Mouse (Mus musculus) left cerebral cortex, postnatal 14 days (tissue): ENCODE measurements around the gene Frmd5. TPM values are rescaled to one million over a fixed set of nuclear protein-coding genes. Genes with fewer than 3 reads are reported as not detected.

Experiments used
- DNase-seq, 2 experiments: peaks; one replicate each; pipeline ENCODE4 v3.0.0; 2021 to 2022; ENCODE audit warnings: low spot score in 2 of 2, mixed read lengths in 1 of 2
- intact Hi-C: fragments of 180-260 bp; cut with DNase I; formaldehyde crosslinking; loops from one replicate; pipeline ENCODE4 v1.15.1; 2025
- total RNA-seq, 2 experiments: library from RNA; stranded (reverse); gene quantifications; 2 replicates each; pipeline ENCODE4 v1.2.3; 2021

Gene Frmd5
- total RNA-seq, 2 experiments from 2014 or later, result 47.7 to 54.5 TPM

- DNase-seq, result no peak
- intact Hi-C loops, result no loop called here
These were observed 99.4 kb downstream of the Frmd5 start for GRCm38 (mm10) chr2:121707461-121707860.

GRCm38 (mm10) chr2:121705756-121706155 is 101.1 kb downstream of the Frmd5 start:
- intact Hi-C loops, result no loop called here
- DNase-seq, result no peak

- intact Hi-C loops, result no loop called here
- DNase-seq, result no peak
These were observed 107.6 kb downstream of the Frmd5 start for GRCm38 (mm10) chr2:121699331-121699730.

- intact Hi-C loops, result no loop called here
- DNase-seq, result no peak
These were observed 111.5 kb downstream of the Frmd5 start for GRCm38 (mm10) chr2:121695436-121695835.

- intact Hi-C loops, result no loop called here
- no peak for DNase-seq
These were observed 118.8 kb downstream of the Frmd5 start for GRCm38 (mm10) chr2:121688107-121688506.

- DNase-seq, result peak in 1 of 2 experiments; percentile 59
- intact Hi-C loops, result no loop called here
These were observed 123.3 kb downstream of the Frmd5 start for GRCm38 (mm10) chr2:121683606-121684005.

GRCm38 (mm10) chr2:121682361-121682760 is 124.5 kb downstream of the Frmd5 start:
- no peak for DNase-seq
- intact Hi-C loops, result no loop called here

- intact Hi-C loops, result no loop called here
- no peak for DNase-seq
These were observed 127.2 kb downstream of the Frmd5 start for GRCm38 (mm10) chr2:121679711-121680110.

GRCm38 (mm10) chr2:121677649-121677986 is 129.3 kb downstream of the Frmd5 start:
- intact Hi-C loops, result no loop called here
- no peak for DNase-seq

- intact Hi-C loops, result no loop called here
- DNase-seq, result no peak
These were observed 129.8 kb downstream of the Frmd5 start for GRCm38 (mm10) chr2:121676951-121677648.

- intact Hi-C loops, result no loop called here
- peak in 1 of 2 experiments; percentile 27 for DNase-seq
These were observed 131.0 kb downstream of the Frmd5 start for GRCm38 (mm10) chr2:121675895-121676294.

- intact Hi-C loops, result no loop called here
- DNase-seq, result no peak
These were observed 131.8 kb downstream of the Frmd5 start for GRCm38 (mm10) chr2:121675136-121675535.

GRCm38 (mm10) chr2:121674211-121674610 is 132.7 kb downstream of the Frmd5 start:
- intact Hi-C loops, result no loop called here
- no peak for DNase-seq

GRCm38 (mm10) chr2:121669846-121670245 is 137.0 kb downstream of the Frmd5 start:
- intact Hi-C loops, result no loop called here
- no peak for DNase-seq

- no peak for DNase-seq
- intact Hi-C loops, result no loop called here
These were observed 138.6 kb downstream of the Frmd5 start for GRCm38 (mm10) chr2:121668256-121668655.

GRCm38 (mm10) chr2:121661160-121661502 is 145.8 kb downstream of the Frmd5 start:
- no peak for DNase-seq
- intact Hi-C loops, result no loop called here

GRCm38 (mm10) chr2:121660461-121661159 is 146.3 kb downstream of the Frmd5 start:
- no peak for DNase-seq
- intact Hi-C loops, result no loop called here

GRCm38 (mm10) chr2:121659350-121659749 is 147.5 kb downstream of the Frmd5 start:
- DNase-seq, result no peak
- intact Hi-C loops, result no loop called here

GRCm38 (mm10) chr2:121658123-121658767 is 148.6 kb downstream of the Frmd5 start:
- intact Hi-C loops, result no loop called here
- DNase-seq, result no peak

- no peak for DNase-seq
- intact Hi-C loops, result no loop called here
These were observed 150.9 kb downstream of the Frmd5 start for GRCm38 (mm10) chr2:121655966-121656365.

- intact Hi-C loops, result no loop called here
- DNase-seq, result peak in 1 of 2 experiments; percentile 51
These were observed 151.8 kb downstream of the Frmd5 start for GRCm38 (mm10) chr2:121655106-121655505.
